ENCODE assay signal across 20 mouse cellular contexts in the genomic region with DNA sequence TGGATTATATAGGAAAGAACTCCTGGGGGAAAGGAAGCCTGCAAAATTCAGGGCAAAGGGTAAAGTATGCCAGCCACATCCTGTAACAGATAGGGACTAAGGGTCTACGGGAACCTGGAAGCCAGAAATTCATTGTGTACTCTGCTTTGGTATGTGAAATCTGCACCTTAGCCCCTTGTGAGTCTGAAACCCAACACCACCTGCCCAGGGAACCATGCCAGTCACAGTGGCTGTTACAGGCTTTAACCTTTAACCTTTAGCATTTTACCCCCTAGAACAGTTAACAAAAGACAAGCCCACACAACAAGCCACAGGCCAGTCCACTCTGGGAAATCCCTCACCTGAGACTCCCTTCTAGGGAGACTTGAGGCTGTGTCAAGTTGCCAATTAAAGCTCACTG. TPM values are rescaled to one million over a fixed set of nuclear protein-coding genes. Genes with fewer than 3 reads are reported as not detected.
DNase-seq lines count a peak whose midpoint lies in the region; ATAC-seq and TF ChIP-seq lines count a peak whose summit lies in the region.
"Had no signal": no experiment of that assay in that cellular context is flagged by ENCODE, and none has a peak within 500 bp of the region (broad histone marks: within the 10 kb centered on the region; RNA-seq: fewer than 3 reads in every experiment).

No protein-coding gene starts in this region.

- TF ChIP-seq EP300 in liver, postnatal 0 days (IDR thresholded peaks at IDR 0.05; ENCODE audit: low read depth) = no peak

- H3K27ac ChIP-seq in hindbrain, embryonic 10.5 days = peak overlapping the region; percentile 41; the same call in 1 of the 2 replicates
- no peak overlapping the region for H3K27ac ChIP-seq in hindbrain, postnatal 0 days
- 0 out of 2 replicates have a peak overlapping the region, but pooled peaks have one; percentile 75 for H3K27ac ChIP-seq in liver, postnatal 0 days (ENCODE audit: low read depth)
- no peak overlapping the region for H3K27ac ChIP-seq in kidney, embryonic 16.5 days (ENCODE audit: low read length)
- no peak overlapping the region for H3K27ac ChIP-seq in gastrocnemius, adult 2 months
- H3K27ac ChIP-seq: limb, embryonic 12.5 days; midbrain, embryonic 15.5 days had no signal

- H3K27me3 ChIP-seq in hindbrain, embryonic 10.5 days (ENCODE audit: insufficient read depth, poor library complexity, severe bottlenecking) = no peaks in the 10 kb centered on the region
- no peaks in the 10 kb centered on the region for H3K27me3 ChIP-seq in hindbrain, postnatal 0 days (ENCODE audit: insufficient read depth, low read length)
- no peaks in the 10 kb centered on the region for H3K27me3 ChIP-seq in liver, postnatal 0 days (ENCODE audit: insufficient read depth, low read length)
- no peaks in the 10 kb centered on the region for H3K27me3 ChIP-seq in kidney, embryonic 16.5 days (ENCODE audit: insufficient read depth, low read length)
- H3K27me3 ChIP-seq: heart, embryonic 13.5 days; limb, embryonic 12.5 days; midbrain, embryonic 15.5 days had no signal

- TF ChIP-seq CTCF in hindbrain, postnatal 0 days (IDR thresholded peaks at IDR 0.05; ENCODE audit: low read depth) = no peak
- TF ChIP-seq CTCF in liver, postnatal 0 days (IDR thresholded peaks at IDR 0.05; ENCODE audit: low read depth) = no peak
- no peak for TF ChIP-seq CTCF in gastrocnemius, adult 2 months (IDR thresholded peaks at IDR 0.05)

- no peak for ATAC-seq in hindbrain, postnatal 0 days
- ATAC-seq in liver, postnatal 0 days = peak; percentile 45; the same call in 1 of the 2 replicates
- peak; percentile 63 for ATAC-seq in kidney, embryonic 16.5 days (ENCODE audit: low FRiP score, low TSS enrichment)
- ATAC-seq: forebrain, embryonic 14.5 days; midbrain, embryonic 15.5 days had no signal

- WGBS in hindbrain, embryonic 10.5 days = 51% methylated on average over 1 of the region's 1 CpGs
- 64% methylated on average over 1 of the region's 1 CpGs for WGBS in hindbrain, postnatal 0 days
- 45% methylated on average over 1 of the region's 1 CpGs for WGBS in liver, postnatal 0 days (ENCODE audit: insufficient replicate concordance)
- 30% methylated on average over 1 of the region's 1 CpGs for WGBS in kidney, embryonic 16.5 days

- peaks cover 41% of the 10 kb centered on the region for H3K4me1 ChIP-seq in hindbrain, embryonic 10.5 days (replicated peaks)
- H3K4me1 ChIP-seq in hindbrain, postnatal 0 days (ENCODE audit: insufficient read depth, low read length) = no peaks in the 10 kb centered on the region
- peaks cover 38% of the 10 kb centered on the region for H3K4me1 ChIP-seq in liver, postnatal 0 days (ENCODE audit: insufficient read depth)
- H3K4me1 ChIP-seq in kidney, embryonic 16.5 days (ENCODE audit: insufficient read depth, low read length) = peaks cover 14% of the 10 kb centered on the region
- H3K4me1 ChIP-seq: midbrain, embryonic 15.5 days had no signal

- intact Hi-C loops in gastrocnemius, adult 2 months (cut with DNase I) = no loop called here

- H3K9ac ChIP-seq in hindbrain, postnatal 0 days (replicated peaks; ENCODE audit: low read length) = no peak overlapping the region
- no peak overlapping the region for H3K9ac ChIP-seq in liver, postnatal 0 days (replicated peaks)
- H3K9ac ChIP-seq in kidney, embryonic 16.5 days (replicated peaks; ENCODE audit: low read length) = no peak overlapping the region
- H3K9ac ChIP-seq: heart, embryonic 13.5 days; limb, embryonic 12.5 days; midbrain, embryonic 15.5 days had no signal

- H3K9me3 ChIP-seq in hindbrain, embryonic 10.5 days = no peaks in the 10 kb centered on the region
- H3K9me3 ChIP-seq in hindbrain, postnatal 0 days (ENCODE audit: low read length) = no peaks in the 10 kb centered on the region
- H3K9me3 ChIP-seq in liver, postnatal 0 days (ENCODE audit: low read length) = no peaks in the 10 kb centered on the region
- H3K9me3 ChIP-seq in kidney, embryonic 16.5 days (ENCODE audit: low read length) = no peaks in the 10 kb centered on the region
- H3K9me3 ChIP-seq: heart, embryonic 13.5 days; limb, embryonic 12.5 days; midbrain, embryonic 15.5 days had no signal

- no peak overlapping the region for H3K4me3 ChIP-seq in hindbrain, embryonic 10.5 days
- no peak overlapping the region for H3K4me3 ChIP-seq in hindbrain, postnatal 0 days (ENCODE audit: low read length)
- H3K4me3 ChIP-seq in liver, postnatal 0 days (ENCODE audit: low read depth, low read length) = no peak overlapping the region
- no peak overlapping the region for H3K4me3 ChIP-seq in kidney, embryonic 16.5 days (ENCODE audit: low read length)
- no peak overlapping the region for H3K4me3 ChIP-seq in gastrocnemius, adult 2 months
- H3K4me3 ChIP-seq: erythroblast, embryonic 14.5 days; heart, embryonic 13.5 days; left cerebral cortex, adult 2 months; limb, embryonic 12.5 days; midbrain, embryonic 15.5 days had no signal

- no peaks in the 10 kb centered on the region for H3K36me3 ChIP-seq in hindbrain, embryonic 10.5 days
- H3K36me3 ChIP-seq in hindbrain, postnatal 0 days (ENCODE audit: insufficient read depth, low read length) = no peaks in the 10 kb centered on the region
- H3K36me3 ChIP-seq in liver, postnatal 0 days (replicated peaks; ENCODE audit: insufficient read depth, low read length) = no peaks in the 10 kb centered on the region
- H3K36me3 ChIP-seq in kidney, embryonic 16.5 days (ENCODE audit: insufficient read depth, low read length) = no peaks in the 10 kb centered on the region
- H3K36me3 ChIP-seq: heart, embryonic 13.5 days; limb, embryonic 12.5 days; midbrain, embryonic 15.5 days had no signal

- no peak overlapping the region for H3K4me2 ChIP-seq in hindbrain, postnatal 0 days (ENCODE audit: low read depth, low read length)
- H3K4me2 ChIP-seq in liver, postnatal 0 days (ENCODE audit: low read depth, low read length) = no peak overlapping the region
- H3K4me2 ChIP-seq in kidney, embryonic 16.5 days (replicated peaks; ENCODE audit: low read depth, low read length) = no peak overlapping the region
- H3K4me2 ChIP-seq: heart, embryonic 13.5 days; limb, embryonic 12.5 days; midbrain, embryonic 15.5 days had no signal

- no peak for DNase-seq in hindbrain, embryonic 10.5 days (ENCODE audit: low spot score)
- DNase-seq in hindbrain, postnatal 0 days (ENCODE audit: low spot score) = no peak
- DNase-seq in liver, postnatal 0 days = no peak
- DNase-seq in liver = no peak
- DNase-seq in B cell, adult 2 months = no peak
- DNase-seq in gastrocnemius, adult 2 months = no peak
- DNase-seq: cerebellum, postnatal 14 days; heart, postnatal 4 days; lung, adult 2 months; retina, postnatal 1 day; right cerebral cortex, postnatal 4 days; thymus, postnatal 36 days had no signal

RNA-seq across cellular contexts. Expression of a gene that starts 38.6 kb away (rescaled TPM):
- polyA plus RNA-seq in hindbrain, embryonic 10.5 days (2016; fragmentation: Nextera tagmentation; extraction: Ambion mirVana) = 1,451 and 1,593 TPM in 2 replicates
- total RNA-seq in hindbrain, postnatal 0 days (2014; rRNA removed) = 301 and 443 TPM in 2 replicates
- polyA plus RNA-seq in hindbrain, postnatal 0 days (2015; fragmentation: Nextera tagmentation; extraction: Ambion mirVana) = 2,616 and 2,786 TPM in 2 replicates
- polyA plus RNA-seq in liver, postnatal 0 days (2015; fragmentation: Nextera tagmentation; extraction: Ambion mirVana) = 4,793 and 5,083 TPM in 2 replicates
- 1,651 and 1,666 TPM in 2 replicates for polyA plus RNA-seq in kidney, embryonic 16.5 days (2015; fragmentation: Nextera tagmentation; extraction: Ambion mirVana)
- 1,000 to 10,000 TPM; 2,168 to 2,432 TPM for total RNA-seq in gastrocnemius, adult 2 months (2021)

RNA-seq across cellular contexts. Expression of a gene that starts 42.5 kb away (rescaled TPM):
- polyA plus RNA-seq in hindbrain, embryonic 10.5 days (2016; fragmentation: Nextera tagmentation; extraction: Ambion mirVana) = 124 and 150 TPM in 2 replicates
- total RNA-seq in hindbrain, postnatal 0 days (2014; rRNA removed) = 11.4 and 16.2 TPM in 2 replicates
- polyA plus RNA-seq in hindbrain, postnatal 0 days (2015; fragmentation: Nextera tagmentation; extraction: Ambion mirVana) = 26.4 and 27.2 TPM in 2 replicates
- 39.9 and 43.4 TPM in 2 replicates for polyA plus RNA-seq in liver, postnatal 0 days (2015; fragmentation: Nextera tagmentation; extraction: Ambion mirVana)
- polyA plus RNA-seq in kidney, embryonic 16.5 days (2015; fragmentation: Nextera tagmentation; extraction: Ambion mirVana) = 99.9 and 106 TPM in 2 replicates
- total RNA-seq in gastrocnemius, adult 2 months (2021) = 1 to 10 TPM; 2.1 to 2.7 TPM

RNA-seq across cellular contexts. Expression of a gene that starts 59.6 kb away (rescaled TPM):
- 1.8 TPM in 2 replicates for polyA plus RNA-seq in hindbrain, embryonic 10.5 days (2016; fragmentation: Nextera tagmentation; extraction: Ambion mirVana)
- 0.86 and 1.5 TPM in 2 replicates for total RNA-seq in hindbrain, postnatal 0 days (2014; rRNA removed)
- polyA plus RNA-seq in hindbrain, postnatal 0 days (2015; fragmentation: Nextera tagmentation; extraction: Ambion mirVana) = 2.6 and 3.0 TPM in 2 replicates
- 0.08 and 0.13 TPM in 2 replicates for polyA plus RNA-seq in liver, postnatal 0 days (2015; fragmentation: Nextera tagmentation; extraction: Ambion mirVana)
- 1.4 and 1.9 TPM in 2 replicates for polyA plus RNA-seq in kidney, embryonic 16.5 days (2015; fragmentation: Nextera tagmentation; extraction: Ambion mirVana)
- under 1 TPM; 0.28 to 0.46 TPM for total RNA-seq in gastrocnemius, adult 2 months (2021)
- total RNA-seq: granulocyte monocyte progenitor cell, adult 5-6 weeks; heart, postnatal 4 days had no signal
- polyA plus RNA-seq: erythroblast, embryonic 14.5 days had no signal

RNA-seq across cellular contexts. Expression of a gene that starts 59.7 kb away (rescaled TPM):
- 39.7 and 39.8 TPM in 2 replicates for polyA plus RNA-seq in hindbrain, embryonic 10.5 days (2016; fragmentation: Nextera tagmentation; extraction: Ambion mirVana)
- total RNA-seq in hindbrain, postnatal 0 days (2014; rRNA removed) = 19.7 and 23.0 TPM in 2 replicates
- polyA plus RNA-seq in hindbrain, postnatal 0 days (2015; fragmentation: Nextera tagmentation; extraction: Ambion mirVana) = 20.1 and 22.2 TPM in 2 replicates
- 74.9 and 80.9 TPM in 2 replicates for polyA plus RNA-seq in liver, postnatal 0 days (2015; fragmentation: Nextera tagmentation; extraction: Ambion mirVana)
- 32.0 and 34.6 TPM in 2 replicates for polyA plus RNA-seq in kidney, embryonic 16.5 days (2015; fragmentation: Nextera tagmentation; extraction: Ambion mirVana)
- 1 to 10 TPM; 4.0 to 4.7 TPM for total RNA-seq in gastrocnemius, adult 2 months (2021)

Comparison
In these comparisons a context has a peak if more than half of its experiments do, and no peak if none do; other contexts are left out.
1. H3K27ac ChIP-seq: peak in hindbrain, embryonic 10.5 days (single experiment) and liver, postnatal 0 days (single experiment); none in hindbrain, postnatal 0 days (single experiment), kidney, embryonic 16.5 days (single experiment) and gastrocnemius, adult 2 months (single experiment).